Mouse (Mus musculus): ENCODE data around the gene Nkain2. TPM values are rescaled to one million over a fixed set of nuclear protein-coding genes. Genes with fewer than 3 reads are reported as not detected.

Nkain2 gene
- total and polyA plus RNA-seq, 3 experiments: not detected

DNA sequence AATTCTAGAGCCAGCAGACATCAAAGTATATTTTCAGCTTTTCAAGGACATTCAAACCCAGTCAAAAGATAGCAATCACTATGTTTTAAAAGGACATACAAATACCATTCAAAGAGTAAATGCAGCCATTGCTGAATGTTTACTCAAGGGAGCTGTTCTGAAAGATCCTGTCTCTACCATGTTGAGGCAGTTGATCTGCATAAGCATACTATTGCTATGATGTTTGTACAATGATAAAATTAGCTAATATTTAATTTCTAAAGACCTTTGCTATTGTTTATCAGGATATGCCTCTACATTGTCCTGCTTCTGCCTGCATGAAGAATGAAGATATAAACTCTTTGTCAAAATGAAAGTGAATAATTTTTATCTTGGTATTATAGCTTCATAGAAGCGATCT lies 606.6 kb downstream of the Nkain2 start:
- in situ Hi-C loops (cut with MboI; ENCODE audit: low pct_ligation_motif_present, low pct_unique_long_range_greater_than_20kb, low sequenced_read_pairs): no loop called here
- no peaks in the 10 kb centered on the region for H3K4me1 ChIP-seq (ENCODE audit: control insufficient read depth in 1 of 2, insufficient read depth in 2 of 2)
- no peak overlapping the region for H3K4me3 ChIP-seq (replicated peaks in 1 of 3; ENCODE audit: low read depth in 2 of 3, low read length in 2 of 3, poor library complexity in 1 of 3)
- no peaks in the 10 kb centered on the region for H3K27me3 ChIP-seq (replicated peaks)
- DNase-seq (ENCODE audit: extremely low read depth): no peak
- H3K4me2 ChIP-seq (ENCODE audit: insufficient read depth, low read depth, poor library complexity, severe bottlenecking): no peak overlapping the region
- peaks cover 12% of the 10 kb centered on the region for H3K9me3 ChIP-seq (replicated peaks; ENCODE audit: low read length)
- dilution Hi-C loops (cut with MboI; ENCODE audit: extremely low pct_ligation_motif_present, extremely low pct_unique_long_range_greater_than_20kb, low sequenced_read_pairs): no loop called here
- no peaks in the 10 kb centered on the region for H3K79me2 ChIP-seq (replicated peaks; ENCODE audit: control insufficient read depth, extremely low read depth, insufficient read depth, poor library complexity, severe bottlenecking)
- H3K9ac ChIP-seq (ENCODE audit: insufficient read depth, low read depth): no peak overlapping the region
- H3K27ac ChIP-seq (ENCODE audit: insufficient read depth, low read depth): no peak overlapping the region
- H3K36me3 ChIP-seq (replicated peaks in 1 of 2; ENCODE audit: control insufficient read depth in 1 of 2, insufficient read depth in 1 of 2, low read length in 1 of 2): no peaks in the 10 kb centered on the region
- no peak for TF ChIP-seq RAD21 (IDR thresholded peaks at IDR 0.05; ENCODE audit: low read depth, low read length)
- TF ChIP-seq POLR2A (IDR thresholded peaks at IDR 0.05; ENCODE audit: low read depth, low read length): no peak
- no peak for TF ChIP-seq POLR2AphosphoS2 (IDR thresholded peaks at IDR 0.05; ENCODE audit: low read depth, low read length)

DNA sequence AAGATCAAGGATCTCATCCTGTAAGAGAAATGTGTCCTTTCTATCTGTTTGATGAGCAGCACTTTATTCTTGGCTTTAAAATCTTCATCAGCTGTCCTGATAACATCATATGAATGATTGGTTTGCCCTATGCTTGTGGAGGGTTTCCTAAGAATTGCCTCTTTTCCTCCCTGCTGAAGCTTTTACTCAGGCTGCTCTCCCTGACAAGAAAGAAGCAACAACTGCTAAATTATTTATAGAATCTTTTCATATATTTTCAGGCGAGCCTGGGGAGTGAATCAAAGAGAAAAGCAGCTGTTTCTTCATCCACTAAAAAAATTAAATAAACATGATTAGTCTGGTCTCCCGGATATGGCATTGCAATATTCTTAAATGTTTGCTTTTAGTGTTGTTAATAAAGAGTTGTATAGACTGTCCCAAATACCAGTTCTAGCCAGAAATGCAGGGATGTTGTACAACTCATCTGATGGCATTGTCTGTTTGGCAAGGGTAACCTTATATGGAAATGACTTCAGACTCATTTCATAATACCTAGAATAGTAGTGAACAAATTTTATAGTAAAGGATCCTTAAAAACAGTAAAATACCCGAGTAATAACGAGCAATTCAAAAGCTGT lies 646.9 kb downstream of the Nkain2 start:
- Histone ChIP-seq H3K4me3 (replicated peaks in 1 of 3; ENCODE audit: low read depth in 2 of 3, low read length in 2 of 3, poor library complexity in 1 of 3) (no peak overlapping the region), H3K27ac (ENCODE audit: insufficient read depth, low read depth) (no peak overlapping the region), H3K4me2 (ENCODE audit: insufficient read depth, low read depth, poor library complexity, severe bottlenecking) (no peak overlapping the region), H3K36me3 (replicated peaks in 1 of 2; ENCODE audit: control insufficient read depth in 1 of 2, insufficient read depth in 1 of 2, low read length in 1 of 2) (no peaks in the 10 kb centered on the region), H3K27me3 (replicated peaks) (no peaks in the 10 kb centered on the region), H3K79me2 (replicated peaks; ENCODE audit: control insufficient read depth, extremely low read depth, insufficient read depth, poor library complexity, severe bottlenecking) (no peaks in the 10 kb centered on the region), H3K9ac (ENCODE audit: insufficient read depth, low read depth) (no peak overlapping the region), H3K4me1 (ENCODE audit: control insufficient read depth in 1 of 2, insufficient read depth in 2 of 2) (no peaks in the 10 kb centered on the region), H3K9me3 (replicated peaks; ENCODE audit: low read length) (peaks cover 7% of the 10 kb centered on the region)
- no peak for DNase-seq (ENCODE audit: extremely low read depth)
- TF ChIP-seq RAD21 (IDR thresholded peaks at IDR 0.05; ENCODE audit: low read depth, low read length) (no peak), JUN (IDR thresholded peaks at IDR 0.05; ENCODE audit: insufficient read depth, low read depth, low read length) (no peak), CHD1 (IDR thresholded peaks at IDR 0.05; ENCODE audit: low read depth, low read length) (no peak), SMC3 (IDR thresholded peaks at IDR 0.05; ENCODE audit: low read depth, low read length) (no peak), ZC3H11A (IDR thresholded peaks at IDR 0.05; ENCODE audit: low read depth, low read length) (no peak), ZMIZ1 (IDR thresholded peaks at IDR 0.05; ENCODE audit: low read depth, low read length) (no peak), ZNF384 (IDR thresholded peaks at IDR 0.05; ENCODE audit: low read depth, low read length) (no peak), MXI1 (IDR thresholded peaks at IDR 0.05; ENCODE audit: low read depth, low read length) (no peak), IRF4 (IDR thresholded peaks at IDR 0.05; ENCODE audit: low read depth, low read length) (no peak), MEF2A (IDR thresholded peaks at IDR 0.05; ENCODE audit: borderline replicate concordance, low read depth, low read length) (no peak), UBTF (IDR thresholded peaks at IDR 0.05; ENCODE audit: low read depth, low read length) (no peak)
- in situ Hi-C loops (cut with MboI; ENCODE audit: low pct_ligation_motif_present, low pct_unique_long_range_greater_than_20kb, low sequenced_read_pairs) (no loop called here), dilution Hi-C loops (cut with MboI; ENCODE audit: extremely low pct_ligation_motif_present, extremely low pct_unique_long_range_greater_than_20kb, low sequenced_read_pairs) (no loop called here)

DNA sequence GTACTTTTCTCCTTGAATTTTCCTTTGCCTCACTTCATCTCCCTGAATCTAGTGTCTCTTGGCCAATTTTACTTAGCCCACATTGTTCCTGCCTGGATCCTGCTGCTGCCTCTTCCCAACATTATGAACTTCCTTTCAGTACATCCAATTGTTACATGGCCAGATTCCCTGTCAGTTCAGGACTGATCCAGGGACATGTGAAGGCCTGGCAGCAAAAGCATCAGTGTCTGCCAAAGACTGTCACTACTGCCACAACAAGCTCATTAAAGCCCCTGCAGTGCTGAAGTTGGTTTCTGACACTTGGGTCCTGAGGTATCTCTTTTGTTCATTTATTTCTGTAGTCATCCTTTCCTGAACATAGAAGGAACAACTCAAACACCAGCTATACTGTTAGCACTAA lies 649.1 kb downstream of the Nkain2 start:
- no peak for DNase-seq (ENCODE audit: extremely low read depth)
- H3K79me2 ChIP-seq (replicated peaks; ENCODE audit: control insufficient read depth, extremely low read depth, insufficient read depth, poor library complexity, severe bottlenecking): no peaks in the 10 kb centered on the region
- dilution Hi-C loops (cut with MboI; ENCODE audit: extremely low pct_ligation_motif_present, extremely low pct_unique_long_range_greater_than_20kb, low sequenced_read_pairs): no loop called here
- no peak overlapping the region for H3K4me2 ChIP-seq (ENCODE audit: insufficient read depth, low read depth, poor library complexity, severe bottlenecking)
- H3K4me1 ChIP-seq (ENCODE audit: control insufficient read depth in 1 of 2, insufficient read depth in 2 of 2): no peaks in the 10 kb centered on the region
- peaks cover 8% of the 10 kb centered on the region for H3K9me3 ChIP-seq (replicated peaks; ENCODE audit: low read length)
- no peak overlapping the region for H3K9ac ChIP-seq (ENCODE audit: insufficient read depth, low read depth)
- in situ Hi-C loops (cut with MboI; ENCODE audit: low pct_ligation_motif_present, low pct_unique_long_range_greater_than_20kb, low sequenced_read_pairs): no loop called here
- no peaks in the 10 kb centered on the region for H3K36me3 ChIP-seq (replicated peaks in 1 of 2; ENCODE audit: control insufficient read depth in 1 of 2, insufficient read depth in 1 of 2, low read length in 1 of 2)
- no peaks in the 10 kb centered on the region for H3K27me3 ChIP-seq (replicated peaks)
- TF ChIP-seq RCOR1 (conservative IDR thresholded peaks at IDR 0.05; ENCODE audit: low read depth, low read length) (no peak), MXI1 (IDR thresholded peaks at IDR 0.05; ENCODE audit: low read depth, low read length) (no peak), BHLHE40 (IDR thresholded peaks at IDR 0.05; ENCODE audit: low read depth, low read length) (no peak), MYC (IDR thresholded peaks at IDR 0.05; ENCODE audit: low read depth, low read length) (no peak), SMC3 (IDR thresholded peaks at IDR 0.05; ENCODE audit: low read depth, low read length) (no peak), JUND (conservative IDR thresholded peaks at IDR 0.05; ENCODE audit: low read depth, low read length) (no peak)
- H3K27ac ChIP-seq (ENCODE audit: insufficient read depth, low read depth): no peak overlapping the region
- H3K4me3 ChIP-seq (replicated peaks in 1 of 3; ENCODE audit: low read depth in 2 of 3, low read length in 2 of 3, poor library complexity in 1 of 3): no peak overlapping the region

Data from CH12.LX (cell line).